Mouse (Mus musculus): ENCODE measurements around the gene Mdh1. TPM values are rescaled to one million over a fixed set of nuclear protein-coding genes. Genes with fewer than 3 reads are reported as not detected.
"Not testable (repeated sequence)": the region's sequence is repeated elsewhere in the genome, so short reads cannot be mapped to it uniquely, and the experiment has no call there.

The Mdh1 gene
- total RNA-seq, 2 experiments from 2014 or later: 650 to 678 TPM

GRCm38 (mm10) chr11:21546671-21547070 is 25.5 kb downstream of the Mdh1 start:
- DNase-seq (ENCODE audit: low spot score in 2 of 2): no peak

DNA sequence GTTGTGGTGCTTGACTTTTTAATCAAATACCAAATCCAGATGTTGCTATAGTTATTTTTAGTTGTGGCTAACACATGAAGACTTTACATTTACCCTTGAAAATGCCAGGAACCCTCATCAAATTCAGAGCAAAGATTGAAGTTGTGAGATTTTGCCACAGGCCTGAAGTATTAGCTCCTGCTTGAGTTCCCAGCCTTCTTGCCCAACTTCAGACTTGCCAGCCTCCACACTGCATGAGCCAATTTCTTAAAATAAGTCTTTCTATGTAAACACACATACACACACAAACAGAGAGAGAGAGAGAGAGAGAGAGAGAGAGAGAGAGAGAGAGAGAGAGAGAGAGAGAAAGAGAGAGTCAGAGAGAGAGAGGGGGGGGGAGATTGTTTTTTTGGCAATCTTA is 26.2 kb downstream of the Mdh1 start:
- DNase-seq (ENCODE audit: low spot score in 2 of 2): no peak

DNA sequence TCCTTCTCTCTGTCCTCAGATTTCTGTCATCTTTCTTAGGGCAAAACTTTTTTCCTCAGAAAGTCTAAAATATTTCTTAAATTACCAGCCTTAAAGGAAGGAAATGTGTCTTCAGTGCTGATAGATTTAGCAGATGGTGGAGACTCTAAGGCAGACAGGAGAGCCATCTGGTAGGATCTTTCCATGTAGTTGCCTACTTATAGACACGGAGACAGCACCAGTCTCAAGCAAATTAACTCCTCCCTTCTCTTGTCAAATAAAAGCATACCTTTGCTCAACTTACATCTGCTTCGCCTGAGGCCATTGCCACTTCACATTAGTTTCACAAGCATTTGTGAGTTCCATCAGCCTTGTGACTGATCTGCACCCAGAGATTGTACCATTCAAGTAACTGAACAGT is 27.1 kb downstream of the Mdh1 start:
- DNase-seq (ENCODE audit: low spot score in 2 of 2): no peak

GRCm38 (mm10) chr11:21542731-21543130 is 29.4 kb downstream of the Mdh1 start:
- no peak for DNase-seq (ENCODE audit: low spot score in 2 of 2)

GRCm38 (mm10) chr11:21540622-21541021 is 31.5 kb downstream of the Mdh1 start:
- DNase-seq (ENCODE audit: low spot score in 2 of 2): no peak

- DNase-seq (ENCODE audit: low spot score in 2 of 2): no peak
These were observed 32.1 kb downstream of the Mdh1 start for GRCm38 (mm10) chr11:21540072-21540471.

- DNase-seq (ENCODE audit: low spot score in 2 of 2): not testable (repeated sequence)
These were observed 41.3 kb downstream of the Mdh1 start for GRCm38 (mm10) chr11:21530856-21531255.

GRCm38 (mm10) chr11:21528676-21529394 is 43.3 kb downstream of the Mdh1 start:
- no peak for DNase-seq (ENCODE audit: low spot score in 2 of 2)

DNA sequence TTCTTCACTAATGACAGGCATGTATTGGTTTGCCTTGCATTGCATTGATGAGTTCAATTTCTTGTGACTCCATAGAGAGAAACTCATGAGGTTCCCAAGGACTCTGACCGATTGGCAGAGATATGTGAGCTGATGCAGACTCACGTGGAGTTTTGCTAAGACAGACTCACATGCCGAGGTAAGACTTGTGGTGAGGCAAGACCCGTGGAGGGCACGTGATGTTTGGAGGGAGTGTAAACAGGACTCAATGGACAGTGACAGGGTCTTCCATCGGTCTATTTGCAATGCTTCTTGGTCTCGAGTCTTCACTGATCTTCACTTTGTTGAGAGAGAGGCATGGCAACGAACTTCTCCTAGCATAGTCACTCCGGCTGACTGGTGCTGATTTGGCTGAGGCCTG is 54.4 kb downstream of the Mdh1 start:
- no peak for DNase-seq (ENCODE audit: low spot score in 2 of 2)

GRCm38 (mm10) chr11:21516396-21516795 is 55.8 kb downstream of the Mdh1 start:
- DNase-seq (ENCODE audit: low spot score in 2 of 2): not testable (repeated sequence)

DNA sequence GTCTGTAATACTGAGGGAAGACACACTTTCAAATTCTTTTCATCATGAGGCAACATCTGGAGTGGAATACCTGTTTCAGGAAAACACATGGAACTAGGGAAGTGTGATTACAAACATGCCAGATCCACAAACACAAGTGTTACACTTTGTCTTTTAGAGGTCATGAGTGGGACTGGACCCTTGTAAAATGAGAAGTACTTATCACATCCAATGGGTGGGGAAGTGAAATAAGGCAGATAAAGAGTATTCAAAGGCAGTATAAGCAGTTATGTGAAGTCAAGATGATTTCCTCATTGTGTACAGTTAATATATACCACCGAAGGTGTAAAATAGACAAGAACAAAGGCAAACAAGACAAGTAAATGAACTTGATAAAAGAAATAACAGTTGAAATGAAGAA is 61.6 kb downstream of the Mdh1 start:
- not testable (repeated sequence) for DNase-seq (ENCODE audit: low spot score in 2 of 2)

DNA sequence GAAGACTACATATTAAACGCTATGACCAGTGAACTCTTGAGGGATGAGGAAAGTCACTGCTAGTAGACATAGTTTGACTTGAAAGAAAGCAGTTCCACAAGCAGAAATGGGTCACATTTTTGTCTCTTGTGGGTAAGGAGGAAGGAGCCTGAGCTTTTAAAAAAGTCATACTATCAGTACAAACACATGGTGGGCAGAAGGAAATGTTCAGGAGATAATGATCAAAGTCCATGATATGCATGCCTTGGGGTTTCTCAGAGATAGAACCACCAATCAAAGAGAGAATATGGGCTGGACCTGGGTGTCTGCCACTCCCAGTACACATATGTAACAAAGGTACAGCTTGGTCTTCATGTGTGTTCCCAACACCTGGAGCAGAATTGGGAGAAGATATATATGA is 63.5 kb downstream of the Mdh1 start:
- not testable (repeated sequence) for DNase-seq (ENCODE audit: low spot score in 2 of 2)

GRCm38 (mm10) chr11:21507073-21507472 is 65.1 kb downstream of the Mdh1 start:
- DNase-seq (ENCODE audit: low spot score in 2 of 2): not testable (repeated sequence)

Small RNA genes within 50 kb of the gene (microRNA-seq; reads per million reads assigned to microRNA genes)
- gene Gm22990 (ENCODE audit: borderline number of aligned reads in 2 of 2): 0 reads per million in 2 experiments

Other genes starting within 250 kb of the Mdh1 start
- 100 to 1,000 TPM in 1 of 2 experiments, 10 to 100 TPM in 1; 99.2 to 169 TPM for gene Ugp2, start 201.2 kb downstream of the Mdh1 start, total RNA-seq (2021)
- gene Wdpcp, start 132 bp downstream of the Mdh1 start, total RNA-seq (2021): 10 to 100 TPM; 15.2 to 18.8 TPM

Measured in adrenal gland, adult 18-20 months (tissue).